Mouse (Mus musculus) testis, adult 2 months (tissue): ENCODE data around the gene Atp6ap1l.

Experiments used
- CTCF ChIP-seq: fragments of 200-500 bp; IDR thresholded peaks from 2 replicates; pipeline ENCODE4 v1.5.1; 2012; ENCODE audit warnings: low read depth, mild to moderate bottlenecking, inconsistent platforms, low read length, moderate library complexity; ENCODE audit not compliant: control insufficient read depth, insufficient read depth, insufficient replicate concordance
- POLR2A ChIP-seq: fragments of 200-500 bp; IDR thresholded peaks from 2 replicates; pipeline ENCODE4 v1.6.1; 2012; ENCODE audit warnings: low read depth, mild to moderate bottlenecking, inconsistent platforms, low read length, moderate library complexity; ENCODE audit not compliant: control insufficient read depth

GRCm38 (mm10) chr13:90925191-90925590 is 20.0 kb upstream of the Atp6ap1l start:
- no peak for TF ChIP-seq POLR2A
- no peak for TF ChIP-seq CTCF
